Mouse (Mus musculus) Patski (cell line): ENCODE data around the gene Otud7b. TPM values are rescaled to one million over a fixed set of nuclear protein-coding genes. Genes with fewer than 3 reads are reported as not detected.

ENCODE experiments used
- ATAC-seq: fragments of 100-300 bp; one replicate; pipeline ENCODE4 v1.8.0; 2021
- CTCF ChIA-PET: fragments of 350-600 bp; sonication (Branson Sonifier 250); formaldehyde crosslinking; loops from one replicate; lab custom pipeline; 2022; ENCODE audit warnings: inconsistent platforms; lab: Charles Lee
- POLR2A ChIA-PET: fragments of 350-600 bp; sonication (Branson Sonifier 250); formaldehyde crosslinking; loops from one replicate; lab custom pipeline; 2022; ENCODE audit warnings: antibody characterized with exemption, inconsistent platforms; lab: Charles Lee
- DNase-seq: peaks from one replicate; pipeline ENCODE4 v3.0.0-alpha.2; 2011; ENCODE audit warnings: low read depth, low spot score
- H3K27me3 ChIP-seq: fragments of 371-371 bp; one replicate; pipeline ENCODE4 v1.5.1; 2021
- CTCF ChIP-seq: fragments of 100-300 bp; IDR thresholded peaks from one replicate; pipeline ENCODE4 v1.5.1; 2021
- in situ Hi-C: fragments of 300-500 bp; cut with MboI; formaldehyde crosslinking; loops from 3 replicates; pipeline ENCODE4 v1.11.1; 2018; ENCODE audit warnings: low pct_unique_long_range_greater_than_20kb, mixed read lengths
- polyA plus RNA-seq: library from polyadenylated mRNA; unstranded; gene quantifications from one replicate; pipeline ENCODE4 v1.2.3, GENCODE M21; 2021

Otud7b gene
- polyA plus RNA-seq, 1 experiment from 2014 or later, result 45.3 TPM

GRCm38 (mm10) chr3:96113251-96113650 lies 8.9 kb downstream of the Otud7b start:
- ChIA-PET POLR2A (interaction anchor here (0.8 to 1.6 kb wide), 2 partner anchors 9 to 11 kb away, joined by 4 read pairs; partner anchors contain the start of gene Otud7b), CTCF (interaction anchor here (0.8 to 2.8 kb wide), 7 partner anchors 12 to 49 kb away, joined by 3 to 10 read pairs (median 4); no protein-coding TSS in a partner anchor)
- ATAC-seq (no peak), DNase-seq (no peak)
- no peak for TF ChIP-seq CTCF
- H3K27me3 ChIP-seq, result no peaks in the 10 kb centered on the region
- in situ Hi-C loops, result no loop called here

- DNase-seq (no peak), ATAC-seq (no peak)
- in situ Hi-C loops, result no loop called here
- POLR2A ChIA-PET, result interaction anchor here (0.8 to 1.8 kb wide), 3 partner anchors 12 to 43 kb away, joined by 3 to 5 read pairs (median 4); partner anchors contain the start of gene Mtmr11
- TF ChIP-seq CTCF, result no peak
- CTCF ChIA-PET, result no interaction called here
- no peaks in the 10 kb centered on the region for H3K27me3 ChIP-seq
Measured at GRCm38 (mm10) chr3:96118142-96118541, 13.8 kb downstream of the Otud7b start.

GRCm38 (mm10) chr3:96118702-96119101 lies 14.4 kb downstream of the Otud7b start:
- in situ Hi-C loops, result no loop called here
- ChIA-PET CTCF (interaction anchor here (0.6 to 3.3 kb wide), 2 partner anchors 14 to 27 kb away, joined by 3 to 12 read pairs; no protein-coding TSS in a partner anchor), POLR2A (interaction anchor here (0.8 to 1.8 kb wide), 3 partner anchors 12 to 43 kb away, joined by 3 to 5 read pairs (median 4); partner anchors contain the start of gene Mtmr11)
- no peaks in the 10 kb centered on the region for H3K27me3 ChIP-seq
- no peak for TF ChIP-seq CTCF
- DNase-seq, result no peak
- no peak for ATAC-seq

- TF ChIP-seq CTCF, result no peak
- no peaks in the 10 kb centered on the region for H3K27me3 ChIP-seq
- ChIA-PET CTCF (interaction anchor here (1.4 to 2.0 kb wide), 2 partner anchors 8 to 11 kb away, joined by 6 to 10 read pairs; no protein-coding TSS in a partner anchor), POLR2A (interaction anchor here (0.7 to 1.5 kb wide), 2 partner anchors 10 to 11 kb away, joined by 3 to 4 read pairs; no protein-coding TSS in a partner anchor)
- no peak for DNase-seq
- no peak for ATAC-seq
- in situ Hi-C loops, result no loop called here
Measured at GRCm38 (mm10) chr3:96124235-96124634, 19.9 kb downstream of the Otud7b start.

- ChIA-PET CTCF (interaction anchor here (1.5 to 13.1 kb wide), 3 partner anchors 14 to 36 kb away, joined by 3 to 104 read pairs (median 3); no protein-coding TSS in a partner anchor), POLR2A (interaction anchor here (0.6 kb wide), 1 partner anchor 8 kb away, joined by 3 read pairs; no protein-coding TSS in a partner anchor)
- DNase-seq (no peak), ATAC-seq (peak; percentile 62)
- no peaks in the 10 kb centered on the region for H3K27me3 ChIP-seq
- TF ChIP-seq CTCF, result no peak
- in situ Hi-C loops, result no loop called here
Measured at GRCm38 (mm10) chr3:96128128-96128527, 23.8 kb downstream of the Otud7b start.

GRCm38 (mm10) chr3:96132478-96132877 lies 28.2 kb downstream of the Otud7b start:
- in situ Hi-C loops, result no loop called here
- DNase-seq, result no peak
- H3K27me3 ChIP-seq, result no peaks in the 10 kb centered on the region
- ChIA-PET CTCF (interaction anchor here (0.8 to 13.1 kb wide), 10 partner anchors 9 to 75 kb away, joined by 3 to 104 read pairs (median 4); partner anchors contain the start of gene Vps45), POLR2A (no interaction called here)
- ATAC-seq, result no peak
- TF ChIP-seq CTCF, result no peak

- no peak for DNase-seq
- H3K27me3 ChIP-seq, result no peaks in the 10 kb centered on the region
- in situ Hi-C loops, result no loop called here
- ChIA-PET CTCF (interaction anchor here (0.8 to 13.1 kb wide), 13 partner anchors 8 to 86 kb away, joined by 3 to 104 read pairs (median 5); partner anchors contain the start of genes Bola1, Hist2h2ab and Otud7b), POLR2A (interaction anchor here (0.7 to 2.1 kb wide), 4 partner anchors 10 to 40 kb away, joined by 3 to 7 read pairs (median 3); partner anchors contain the start of gene Otud7b)
- no peak for TF ChIP-seq CTCF
- peak; percentile 31 for ATAC-seq
Measured at GRCm38 (mm10) chr3:96133327-96133905, 29.1 kb downstream of the Otud7b start.

GRCm38 (mm10) chr3:96135011-96135410 lies 30.7 kb downstream of the Otud7b start:
- CTCF ChIA-PET, result interaction anchor here (1.0 to 13.1 kb wide), 5 partner anchors 9 to 69 kb away, joined by 3 to 104 read pairs (median 5); no protein-coding TSS in a partner anchor
- H3K27me3 ChIP-seq, result no peaks in the 10 kb centered on the region
- TF ChIP-seq CTCF, result no peak
- DNase-seq, result no peak
- POLR2A ChIA-PET, result interaction anchor here (2.1 kb wide), 1 partner anchor 31 kb away, joined by 7 read pairs; the partner anchor contains the start of gene Otud7b
- in situ Hi-C loops, result no loop called here
- peak; percentile 44 for ATAC-seq

- H3K27me3 ChIP-seq, result no peaks in the 10 kb centered on the region
- TF ChIP-seq CTCF, result peak; percentile 90
- in situ Hi-C loops, result loop anchor here (5.0 kb wide), 2 partner anchors 61 to 181 kb away; no protein-coding TSS in a partner anchor
- no peak for ATAC-seq
- CTCF ChIA-PET, result interaction anchor here (0.5 to 12.0 kb wide), 25 partner anchors 10 to 114 kb away, joined by 3 to 190 read pairs (median 5); partner anchors contain the start of genes Bola1, Hist2h2ab, Mtmr11 and Otud7b
- DNase-seq, result no peak
- POLR2A ChIA-PET, result interaction anchor here (0.6 to 0.8 kb wide), 2 partner anchors 22 to 179 kb away, joined by 3 read pairs; no protein-coding TSS in a partner anchor
Measured at GRCm38 (mm10) chr3:96147950-96148349, 43.6 kb downstream of the Otud7b start.

- in situ Hi-C loops, result no loop called here
Measured at GRCm38 (mm10) chr3:96151836-96152235, 47.5 kb downstream of the Otud7b start.

More at GRCm38 (mm10) chr3:96151836-96152235, 47.5 kb downstream of the Otud7b start:
- CTCF ChIA-PET, result interaction anchor here (1.1 to 5.2 kb wide), 7 partner anchors 9 to 85 kb away, joined by 3 to 33 read pairs (median 8); partner anchors contain the start of gene Mtmr11
- no peaks in the 10 kb centered on the region for H3K27me3 ChIP-seq
- POLR2A ChIA-PET, result no interaction called here
- DNase-seq, result no peak
- no peak for ATAC-seq
- no peak for TF ChIP-seq CTCF
